Mouse (Mus musculus): ENCODE measurements at regions not wholly inside any gene's neighbourhood (a gene's known extent, or its start where the extent isn't known, plus 50 kb on each side); places are given as distances from the start of the nearest gene placed in this dataset.

DNA sequence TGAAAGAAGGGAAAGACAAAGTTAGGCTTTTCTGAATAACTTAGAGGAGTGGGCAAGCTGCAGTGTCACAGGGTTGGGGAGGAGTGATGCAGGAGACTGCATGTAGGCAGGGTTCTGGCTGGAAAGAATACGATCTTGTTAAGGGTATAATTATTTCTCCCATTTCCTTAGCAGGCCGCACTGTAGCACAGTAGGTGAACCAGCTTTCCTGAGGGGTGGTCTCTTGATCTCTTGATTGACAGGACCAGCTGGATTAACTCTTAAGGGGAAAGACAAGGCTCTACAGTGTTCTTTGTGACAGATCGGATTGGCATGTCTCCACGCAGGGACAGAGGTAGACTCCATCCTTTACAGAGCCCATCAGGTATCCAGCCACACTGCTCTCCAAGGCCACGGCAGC lies 54.5 kb upstream of the Meis1 start:
- no peak for ATAC-seq (replicated peaks; ENCODE audit: low FRiP score, low TSS enrichment, poor library complexity, severe bottlenecking)

DNA sequence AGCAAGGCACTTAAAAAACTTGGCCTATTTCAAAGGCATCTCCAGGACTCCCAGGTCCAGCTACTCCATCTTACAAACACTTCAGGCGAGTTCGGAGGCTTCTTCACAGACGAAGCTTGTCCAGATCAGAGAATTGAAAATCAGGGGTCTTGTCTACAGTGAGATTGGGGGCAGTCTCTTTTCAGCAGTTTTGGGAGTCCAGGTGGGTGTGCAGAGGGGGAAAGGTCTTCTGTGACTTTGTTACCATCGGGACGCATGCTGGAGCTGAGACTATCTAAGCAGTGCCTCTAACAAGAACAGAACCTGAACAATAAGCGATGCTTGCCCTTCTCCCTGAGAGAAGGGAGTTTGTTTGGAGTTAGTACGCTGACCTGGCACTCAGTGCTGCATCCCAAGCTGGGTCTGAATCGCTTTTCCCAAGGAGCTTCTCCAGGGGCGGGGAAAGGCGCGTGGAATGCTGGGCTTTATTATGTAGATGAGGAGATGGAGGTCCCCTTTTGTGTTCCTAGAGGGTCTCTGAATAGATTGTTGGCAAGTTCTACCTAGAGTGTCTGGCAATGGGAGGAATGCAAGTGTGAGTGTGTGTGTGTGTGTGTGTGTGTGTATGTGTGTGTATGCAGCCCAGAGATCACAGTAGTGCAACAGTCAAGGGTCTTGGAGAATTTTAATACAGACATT lies 55.2 kb upstream of the Meis1 start:
- no peak for ATAC-seq (replicated peaks; ENCODE audit: low FRiP score, low TSS enrichment, poor library complexity, severe bottlenecking)

DNA sequence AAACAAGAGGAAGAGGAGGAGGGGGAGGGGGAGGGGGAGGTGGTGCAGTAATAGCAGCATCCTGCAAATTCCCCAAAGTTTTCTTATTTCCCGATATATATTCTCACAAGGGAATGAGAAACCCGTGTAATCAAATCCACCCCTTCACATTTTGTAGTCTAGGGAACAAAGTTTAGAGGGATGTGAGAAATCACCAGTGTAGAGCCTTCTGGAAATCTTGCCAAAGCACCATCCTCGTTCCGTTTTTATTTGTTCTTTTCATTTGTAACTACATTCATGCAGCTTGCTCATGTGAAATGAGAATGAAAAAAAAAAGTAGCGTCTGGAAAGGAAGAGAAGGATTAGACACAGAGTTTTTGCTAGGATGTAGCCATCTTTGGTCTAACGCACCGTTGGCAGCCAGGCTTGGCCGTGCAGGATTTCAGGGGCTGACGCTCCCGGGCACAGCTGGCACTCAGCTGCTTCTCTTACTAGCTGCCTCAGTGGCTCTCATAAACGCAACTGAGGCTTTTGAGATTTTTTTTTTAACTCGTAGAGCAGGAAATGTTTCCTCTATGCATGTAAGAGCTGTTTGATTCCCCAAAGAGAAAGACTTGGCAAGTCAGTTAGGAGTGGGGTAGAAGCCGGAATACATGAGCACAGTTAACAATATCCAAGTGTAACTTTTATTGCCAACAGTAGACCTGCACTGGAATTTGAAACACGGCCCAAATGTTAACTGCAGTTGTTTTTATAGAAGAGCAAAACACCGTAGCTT lies 72.5 kb upstream of the Meis1 start:
- no peak for ATAC-seq (replicated peaks; ENCODE audit: low FRiP score, low TSS enrichment, poor library complexity, severe bottlenecking)

DNA sequence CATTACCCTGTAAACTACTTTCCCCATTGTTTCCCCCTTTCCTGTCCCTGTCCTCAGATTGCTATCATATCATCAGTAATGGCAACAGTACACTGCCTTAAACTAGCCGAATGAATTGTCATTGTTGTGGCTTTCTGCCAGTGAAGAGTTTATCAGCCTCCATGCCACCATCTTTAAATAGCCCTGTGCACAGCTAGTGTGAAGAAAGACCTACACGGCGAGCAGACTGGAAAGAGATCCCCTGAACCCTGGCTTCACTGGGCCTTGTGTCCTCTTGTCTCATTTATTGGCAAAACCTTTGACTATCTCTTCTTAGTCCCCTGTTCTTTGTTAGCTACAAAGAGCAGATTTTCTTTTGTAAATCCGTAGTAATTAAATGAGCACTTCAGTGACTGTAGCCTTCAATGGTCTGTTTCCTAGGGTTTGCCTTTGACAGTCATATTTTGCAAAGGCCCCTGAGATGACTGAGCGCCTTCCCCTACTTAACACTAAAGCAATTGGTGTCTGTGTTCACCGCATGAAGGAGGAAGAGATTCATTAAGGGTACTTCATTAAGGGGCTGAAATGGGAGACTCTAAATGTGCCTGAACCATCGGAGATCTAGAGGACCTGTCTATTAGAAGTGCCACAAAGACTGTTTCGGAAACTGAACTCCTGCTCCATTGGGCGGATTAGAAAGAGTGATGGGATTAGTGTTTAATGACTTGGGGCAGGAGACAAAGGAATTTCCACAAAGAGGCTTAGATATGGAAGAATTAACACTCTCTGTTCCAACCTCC lies 74.4 kb upstream of the Meis1 start:
- no peak for ATAC-seq (replicated peaks; ENCODE audit: low FRiP score, low TSS enrichment, poor library complexity, severe bottlenecking)

DNA sequence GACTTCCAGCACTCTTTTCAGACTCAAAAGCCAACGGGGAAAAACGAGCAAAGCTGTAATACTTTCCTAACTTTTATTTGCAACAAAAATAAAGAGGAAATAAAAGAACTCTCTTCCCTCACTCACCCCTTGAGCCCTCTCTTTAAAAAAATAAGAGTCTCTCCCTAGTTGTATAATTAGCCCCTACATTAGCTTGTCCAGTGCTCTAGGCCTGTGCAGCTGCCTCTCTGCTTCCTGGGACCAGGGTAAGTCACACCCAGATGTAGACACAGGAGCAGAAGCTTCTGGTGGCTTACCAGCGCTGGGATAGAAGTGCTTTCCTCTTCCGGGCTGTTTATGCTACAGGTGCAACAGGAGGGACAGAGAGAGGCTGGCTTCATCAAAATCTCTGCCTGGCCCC lies 75.0 kb upstream of the Meis1 start:
- ATAC-seq (replicated peaks; ENCODE audit: low FRiP score, low TSS enrichment, poor library complexity, severe bottlenecking): no peak

DNA sequence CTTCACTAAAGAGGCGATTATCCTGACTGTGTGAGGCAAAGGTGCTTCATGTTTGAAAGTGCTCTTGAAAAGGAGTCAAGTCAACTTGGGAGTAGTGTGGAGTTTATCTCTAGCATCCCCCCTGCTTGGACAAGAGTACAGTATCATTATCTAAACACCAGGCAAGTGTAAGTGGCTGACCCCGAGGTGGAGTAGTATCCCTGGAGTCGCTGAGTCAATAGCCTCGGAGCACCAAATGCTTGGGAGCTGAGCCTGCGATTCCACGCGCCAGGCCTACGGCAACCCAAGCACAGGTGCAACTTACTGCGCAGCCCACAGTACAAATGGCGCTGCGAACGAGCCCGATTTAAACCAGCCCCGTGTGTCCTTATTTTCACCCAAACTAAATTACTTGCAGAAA lies 75.4 kb upstream of the Meis1 start:
- no peak for ATAC-seq (replicated peaks; ENCODE audit: low FRiP score, low TSS enrichment, poor library complexity, severe bottlenecking)

DNA sequence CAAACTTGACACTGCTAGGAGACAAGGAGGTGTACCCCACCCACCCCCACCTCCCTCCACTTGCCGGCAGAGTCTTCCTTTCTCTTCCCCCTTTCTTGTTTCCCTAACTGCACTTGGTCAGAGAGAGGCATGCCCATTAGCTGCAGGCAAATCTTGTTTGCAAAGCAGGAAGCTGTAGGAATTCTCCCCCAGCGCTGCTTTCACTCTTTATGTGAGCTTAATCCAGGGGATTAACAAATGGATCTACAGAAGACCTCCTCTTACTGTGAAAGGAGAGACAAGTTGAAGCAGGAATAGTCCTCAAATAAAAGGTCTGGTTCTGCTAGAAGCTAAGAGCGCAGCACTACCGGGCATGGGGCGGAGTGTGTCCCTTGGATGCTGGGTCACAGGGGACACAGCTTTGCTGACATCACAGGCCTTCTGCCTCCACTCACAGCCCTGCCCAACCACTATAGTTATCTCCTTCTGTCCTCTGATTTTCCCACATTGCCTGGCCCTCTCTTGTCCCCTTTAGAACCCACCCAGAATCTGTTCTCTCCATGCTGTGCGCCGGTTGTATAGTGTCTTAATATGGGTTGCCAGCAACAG lies 84.3 kb upstream of the Meis1 start:
- no peak for ATAC-seq (replicated peaks; ENCODE audit: low FRiP score, low TSS enrichment, poor library complexity, severe bottlenecking)

DNA sequence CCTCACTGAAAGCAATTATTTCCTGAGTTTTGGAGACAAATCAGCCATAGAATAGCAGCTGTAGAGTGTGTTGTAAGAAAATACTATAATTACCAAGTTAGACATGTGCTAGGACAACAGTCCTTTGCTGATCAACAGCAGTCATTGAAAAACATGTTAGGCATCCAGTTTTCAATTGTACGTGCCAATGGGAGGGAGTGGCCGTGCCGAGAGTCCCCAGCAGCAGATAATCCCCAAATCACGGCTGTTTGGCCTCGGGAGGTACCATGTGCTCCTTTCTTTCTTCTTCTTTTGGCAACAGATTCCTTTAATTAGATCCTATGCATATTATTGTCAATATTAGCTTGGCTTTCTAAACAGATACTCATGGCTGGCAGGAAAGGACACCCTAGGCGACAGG lies 88.4 kb upstream of the Meis1 start:
- ATAC-seq (replicated peaks; ENCODE audit: low FRiP score, low TSS enrichment, poor library complexity, severe bottlenecking): no peak

DNA sequence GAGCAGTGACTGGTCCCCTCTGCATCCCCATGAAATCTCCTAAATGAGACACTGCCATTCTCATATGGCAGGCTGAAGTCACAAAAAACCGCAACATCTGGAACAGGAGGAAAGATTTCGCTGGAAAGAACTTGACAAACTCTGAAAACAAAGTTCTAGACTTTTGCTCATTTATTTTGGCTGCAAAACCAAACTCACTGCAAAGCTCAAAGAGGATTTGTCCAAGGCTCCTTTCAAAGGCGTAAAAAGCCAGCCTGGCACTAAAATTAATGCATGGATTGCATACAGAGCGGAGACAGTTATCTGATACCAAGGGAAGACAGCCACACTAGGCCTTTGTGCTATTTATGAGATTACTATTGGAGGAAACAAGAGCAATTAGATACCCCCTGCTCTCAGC lies 90.3 kb upstream of the Meis1 start:
- ATAC-seq (replicated peaks; ENCODE audit: low FRiP score, low TSS enrichment, poor library complexity, severe bottlenecking): no peak

DNA sequence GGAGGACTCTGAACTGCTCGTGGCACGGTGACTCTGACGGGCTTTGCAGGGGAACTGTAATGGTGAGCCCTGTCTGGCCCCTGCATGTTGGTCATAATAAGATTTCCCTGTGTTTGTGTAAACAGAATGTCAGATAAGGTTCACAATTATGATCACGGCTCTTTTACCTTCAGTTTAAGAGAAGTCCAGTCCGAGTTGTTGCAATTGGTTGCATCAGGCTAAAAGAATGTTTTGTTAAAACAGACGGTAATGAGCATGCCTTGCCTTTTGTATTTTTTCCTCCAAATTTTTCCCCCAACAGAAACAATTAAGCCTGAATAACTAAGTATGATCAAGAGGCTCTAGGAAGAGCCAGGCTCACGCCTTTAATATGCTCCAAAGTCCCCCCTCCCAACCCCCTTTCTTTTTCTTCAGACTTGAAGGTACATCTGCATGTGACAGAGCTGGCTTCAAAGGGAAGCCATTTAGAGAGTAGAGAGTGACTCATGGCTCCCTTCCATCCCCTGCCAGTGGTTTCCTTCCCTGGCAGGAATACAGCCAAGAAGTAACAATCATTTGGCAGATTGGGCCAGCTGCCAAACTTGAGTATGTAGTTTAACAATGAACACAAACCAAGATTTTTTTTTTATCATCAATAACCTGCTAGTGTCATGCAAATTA lies 93.3 kb upstream of the Meis1 start:
- no peak for ATAC-seq (replicated peaks; ENCODE audit: low FRiP score, low TSS enrichment, poor library complexity, severe bottlenecking)

DNA sequence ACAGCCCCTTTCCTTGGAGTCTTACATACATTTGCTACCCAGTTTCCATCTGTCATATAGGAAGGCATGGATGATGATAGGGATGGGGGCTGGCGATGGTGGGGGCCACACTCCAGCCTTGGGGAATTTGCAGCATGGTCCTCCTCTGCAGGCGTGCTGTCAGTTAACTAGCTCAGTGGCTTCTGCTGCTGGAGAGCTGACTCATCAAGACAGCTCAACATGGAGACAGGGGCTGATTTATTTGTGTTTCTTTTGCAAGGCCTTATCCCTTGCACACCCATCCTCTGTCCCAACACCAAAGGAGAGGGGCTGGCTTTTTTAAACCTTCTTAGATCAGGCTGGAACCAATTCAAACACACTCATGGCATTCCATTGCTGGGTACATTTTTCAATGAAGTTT lies 98.3 kb upstream of the Meis1 start:
- no peak for ATAC-seq (replicated peaks; ENCODE audit: low FRiP score, low TSS enrichment, poor library complexity, severe bottlenecking)

DNA sequence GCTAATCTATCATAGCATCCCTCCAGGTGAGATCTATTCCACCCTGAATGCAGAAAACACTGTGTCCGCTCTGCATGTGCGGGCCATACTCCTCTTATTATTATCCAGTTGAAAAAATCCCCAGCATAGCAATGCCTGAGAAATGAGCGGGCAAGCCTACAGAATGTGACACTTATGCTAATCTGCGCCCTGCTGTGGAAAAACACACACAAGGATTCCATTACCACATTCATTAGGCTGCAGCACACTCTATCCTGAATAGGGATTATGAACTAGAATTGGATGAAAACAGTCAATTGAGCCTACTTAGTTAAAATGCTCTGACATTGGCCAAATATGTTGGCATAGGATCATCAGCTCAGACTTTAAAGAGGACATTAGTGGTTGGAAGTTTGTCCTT lies 99.5 kb upstream of the Meis1 start:
- ATAC-seq (replicated peaks; ENCODE audit: low FRiP score, low TSS enrichment, poor library complexity, severe bottlenecking): no peak

DNA sequence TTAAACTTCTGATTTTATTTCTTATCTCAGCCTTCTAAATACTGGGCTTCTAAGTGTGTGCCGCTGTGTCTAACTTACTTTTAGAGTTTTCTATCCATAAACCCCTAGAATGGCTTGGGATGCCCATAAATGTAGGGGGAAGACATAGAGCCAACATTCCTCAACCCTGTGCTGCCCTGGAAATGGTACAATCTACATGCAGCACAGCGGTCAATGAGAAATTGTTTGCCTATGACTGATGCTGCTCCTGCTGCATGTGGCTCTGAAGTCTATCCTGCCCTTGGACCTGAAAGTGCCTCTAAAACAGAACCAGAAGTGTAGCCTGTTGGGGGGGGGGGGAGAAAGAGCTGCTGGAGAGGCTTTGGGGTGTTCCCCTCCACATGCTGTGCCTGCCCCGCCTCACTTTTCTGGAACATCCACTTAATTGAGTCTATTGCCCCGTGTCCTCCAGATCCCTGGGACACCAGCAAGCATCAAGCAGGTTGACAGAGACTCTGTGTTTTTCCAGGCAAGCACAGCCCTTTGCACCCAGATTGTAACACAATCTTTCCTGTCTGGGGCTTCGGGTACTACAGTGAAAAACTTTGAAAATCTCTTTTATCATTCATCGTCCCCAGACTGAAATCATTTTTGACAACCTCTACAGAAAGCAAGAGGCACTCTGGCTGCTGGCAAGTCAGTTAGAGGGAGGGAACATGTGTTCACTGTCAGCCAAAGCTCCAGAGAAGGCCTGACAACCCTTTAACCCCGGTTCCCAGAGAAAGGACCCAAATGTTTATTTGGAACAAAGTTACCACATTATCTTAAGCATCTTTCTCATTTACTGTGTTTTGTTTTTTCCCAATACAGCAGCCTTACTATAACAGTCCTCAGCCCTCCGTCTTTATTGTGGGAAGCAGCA lies 101.4 kb upstream of the Meis1 start:
- ATAC-seq (replicated peaks; ENCODE audit: low FRiP score, low TSS enrichment, poor library complexity, severe bottlenecking): no peak

DNA sequence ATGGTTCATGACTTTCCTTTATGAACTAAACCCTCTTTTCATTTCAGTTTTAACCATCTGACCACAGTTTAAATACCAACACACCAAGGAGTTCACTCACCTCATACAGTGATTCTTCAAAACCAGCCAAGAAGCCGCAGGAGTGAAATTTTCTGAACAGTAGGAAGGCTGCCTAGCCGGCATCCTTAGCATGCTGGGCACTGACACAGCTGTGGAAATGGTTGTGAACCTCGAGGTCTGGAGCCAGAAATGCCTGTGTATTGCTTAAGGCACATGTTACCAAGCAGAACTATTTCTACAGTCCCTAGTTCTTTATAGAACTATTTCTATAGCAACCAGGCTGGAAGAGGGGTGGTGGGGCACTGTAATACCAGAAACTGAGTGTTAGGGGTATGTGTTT lies 102.1 kb upstream of the Meis1 start:
- ATAC-seq (replicated peaks; ENCODE audit: low FRiP score, low TSS enrichment, poor library complexity, severe bottlenecking): no peak

DNA sequence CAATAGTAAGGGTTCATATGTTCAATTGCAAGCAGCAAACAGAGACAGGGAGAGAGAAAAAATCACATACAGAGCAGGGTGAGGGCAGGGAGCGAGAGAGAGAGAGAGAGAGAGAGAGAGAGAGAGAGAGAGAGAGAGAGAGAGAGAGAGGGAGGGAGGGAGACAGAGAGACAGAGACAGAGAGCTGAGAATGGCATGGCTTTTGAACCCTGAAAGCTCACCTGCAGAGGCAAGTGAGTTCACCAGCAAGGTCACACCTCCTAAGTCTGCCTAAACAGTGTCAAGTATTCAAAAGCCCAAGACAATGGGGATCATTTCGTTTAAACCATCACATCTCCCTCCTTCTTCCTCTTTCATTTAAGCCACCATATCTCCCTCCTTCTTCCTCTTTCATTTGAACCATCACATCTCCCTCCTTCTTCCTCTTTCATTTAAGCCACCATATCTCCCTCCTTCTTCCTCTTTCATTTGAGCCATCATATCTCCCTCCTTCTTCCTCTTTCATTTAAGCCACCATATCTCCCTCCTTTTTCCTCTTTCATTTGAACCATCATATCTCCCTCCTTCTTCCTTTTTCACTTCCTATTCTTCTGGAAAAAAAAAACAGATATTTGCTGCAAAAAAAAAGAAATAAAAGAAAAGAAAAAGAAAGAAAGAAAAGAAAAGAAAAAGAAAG lies 116.7 kb upstream of the Meis1 start:
- no peak for ATAC-seq (replicated peaks; ENCODE audit: low FRiP score, low TSS enrichment, poor library complexity, severe bottlenecking)

DNA sequence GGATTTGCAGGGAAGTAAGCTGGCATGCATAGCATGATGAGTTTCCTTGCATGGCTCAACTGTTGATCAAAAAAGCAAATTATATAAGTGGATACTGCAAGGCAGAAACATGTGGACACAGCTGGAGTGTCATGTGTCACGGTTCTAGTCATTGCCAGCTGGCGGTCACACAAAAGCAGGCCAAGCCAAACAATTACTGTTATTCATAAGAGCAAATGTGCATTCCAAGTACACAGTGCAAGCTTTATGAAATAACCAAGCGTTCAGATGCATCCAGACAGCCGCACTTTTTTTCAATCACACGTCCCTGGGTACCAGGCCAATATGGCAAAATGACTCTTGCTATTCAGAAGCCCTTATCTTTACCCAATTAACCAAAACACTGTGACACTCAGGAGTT lies 119.6 kb upstream of the Meis1 start:
- ATAC-seq (replicated peaks; ENCODE audit: low FRiP score, low TSS enrichment, poor library complexity, severe bottlenecking): no peak

DNA sequence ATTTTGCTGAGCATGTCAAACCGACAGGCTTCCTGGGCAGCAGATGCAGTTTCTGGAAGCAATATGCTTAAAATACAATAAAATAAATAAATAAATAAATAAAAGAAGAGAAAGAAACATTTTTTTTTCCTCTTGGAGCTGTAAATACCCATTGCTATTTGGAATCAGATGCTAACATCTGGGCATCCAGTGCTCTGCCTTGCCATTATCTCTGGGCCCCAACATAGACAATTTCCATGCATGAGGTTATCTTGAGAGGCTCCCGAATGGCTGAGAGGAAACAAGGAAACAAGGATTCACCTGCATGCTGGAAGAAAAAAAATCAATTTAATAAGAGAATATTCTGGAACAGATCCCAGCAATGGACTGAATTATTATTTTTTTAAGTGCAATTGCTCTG lies 120.0 kb upstream of the Meis1 start:
- ATAC-seq (replicated peaks; ENCODE audit: low FRiP score, low TSS enrichment, poor library complexity, severe bottlenecking): no peak

DNA sequence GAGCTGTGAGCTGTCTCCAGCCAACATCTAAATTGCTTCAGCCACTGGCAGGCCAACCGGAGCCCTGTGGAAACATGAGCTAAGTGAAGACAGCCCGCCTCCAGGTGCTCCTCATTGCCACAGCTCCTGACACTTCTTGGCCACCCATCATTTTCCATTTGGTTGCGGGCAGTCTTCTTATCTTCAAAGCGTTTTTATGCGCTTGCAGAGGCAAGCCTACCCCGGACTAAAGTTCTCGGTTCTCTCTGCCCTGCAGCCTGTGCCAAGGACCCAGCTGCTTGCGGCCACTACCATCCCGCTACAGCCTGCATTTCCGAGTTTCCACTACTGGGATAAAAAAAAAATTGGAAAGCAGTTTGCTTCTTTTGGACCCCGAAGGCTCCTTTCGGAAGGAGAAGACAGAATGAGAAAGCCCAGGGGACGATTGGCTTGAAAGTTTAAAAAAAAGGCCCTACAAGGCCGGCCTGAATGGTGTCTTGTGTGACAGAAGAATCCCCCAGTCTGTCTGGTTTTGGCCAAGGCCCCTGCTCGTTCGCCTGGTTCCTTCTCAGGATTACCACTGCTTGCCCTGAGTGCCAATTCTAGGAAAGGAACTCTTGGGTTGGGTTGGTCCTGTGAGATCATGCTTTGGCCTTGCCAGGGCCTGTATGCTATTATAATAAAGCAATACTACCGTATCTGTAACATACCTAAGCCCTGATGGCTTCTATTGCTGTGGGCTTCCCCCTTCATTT lies 124.6 kb upstream of the Meis1 start:
- ATAC-seq (replicated peaks; ENCODE audit: low FRiP score, low TSS enrichment, poor library complexity, severe bottlenecking): no peak

Data from megakaryocyte-erythroid progenitor cell, adult 5-6 weeks (primary cell).